Mouse (Mus musculus) heart, embryonic 10.5 days (tissue): ENCODE results near the gene Hsd3b2. TPM values are rescaled to one million over a fixed set of nuclear protein-coding genes. Genes with fewer than 3 reads are reported as not detected.
"Not testable (repeated sequence)": the region's sequence is repeated elsewhere in the genome, so short reads cannot be mapped to it uniquely, and the experiment has no call there.

Experiments used
- DNase-seq: peaks from one replicate; pipeline ENCODE4 v3.0.0-alpha.2; 2017; ENCODE audit warnings: low spot score
- H3K27ac ChIP-seq: fragments of 300-500 bp; sonication (generic); 2 replicates; pipeline ENCODE4 v1.5.1; 2016; ENCODE audit warnings: mild to moderate bottlenecking
- H3K27me3 ChIP-seq: fragments of 300-500 bp; sonication (generic); 2 replicates; pipeline ENCODE4 v1.6.1; 2016; ENCODE audit warnings: mild to moderate bottlenecking; ENCODE audit not compliant: poor library complexity, insufficient read depth, severe bottlenecking
- H3K36me3 ChIP-seq: fragments of 300-500 bp; sonication (generic); 2 replicates; pipeline ENCODE4 v1.6.1; 2016; ENCODE audit warnings: mild to moderate bottlenecking, moderate library complexity
- H3K4me1 ChIP-seq: fragments of 300-500 bp; sonication (generic); 2 replicates; pipeline ENCODE4 v1.6.1; 2016; ENCODE audit warnings: mild to moderate bottlenecking
- H3K4me3 ChIP-seq: fragments of 300-500 bp; sonication (generic); 2 replicates; pipeline ENCODE4 v1.5.1; 2016; ENCODE audit warnings: mild to moderate bottlenecking, moderate library complexity
- H3K9me3 ChIP-seq: fragments of 300-500 bp; sonication (generic); 2 replicates; pipeline ENCODE4 v1.6.1; 2016; ENCODE audit warnings: mild to moderate bottlenecking, moderate library complexity
- WGBS: fragments of 180-500 bp; shearing (Covaris S2); methylation state at CpG from one replicate; pipeline ENCODE4 v1.1.7; 2016; 5-methylcytosine and 5-hydroxymethylcytosine counted together
- polyA plus RNA-seq: library from polyadenylated mRNA; unstranded; fragments of >200 nt; fragmentation: Nextera tagmentation; extraction: Ambion mirVana; gene quantifications from 2 replicates; pipeline ENCODE4 v1.2.1, GENCODE M21; 2016

Hsd3b2 gene
- 0.05 TPM in 1 of 2 replicates, not detected in the other for polyA plus RNA-seq

GRCm38 (mm10) chr3:98724376-98724775 is at the start of gene Hsd3b2:
TSS of gene Hsd3b2 (minus strand) at chr3:98724543.
- DNase-seq, result no peak
- 64% methylated on average over 1 of the region's 1 CpGs for WGBS
- Histone ChIP-seq H3K9me3 (no peaks in the 10 kb centered on the region), H3K4me1 (no peaks in the 10 kb centered on the region), H3K4me3 (no peak within 1 kb of the TSS), H3K27ac (no peak within 1 kb of the TSS), H3K27me3 (no peaks in the 10 kb centered on the region), H3K36me3 (no peaks in the 10 kb centered on the region)

GRCm38 (mm10) chr3:98764155-98764554 is 39.8 kb upstream of the Hsd3b2 start:
- Histone ChIP-seq H3K4me1 (no peaks in the 10 kb centered on the region), H3K36me3 (no peaks in the 10 kb centered on the region), H3K4me3 (no peak overlapping the region), H3K27ac (no peak overlapping the region), H3K27me3 (no peaks in the 10 kb centered on the region), H3K9me3 (no peaks in the 10 kb centered on the region)
- DNase-seq, result no peak

DNA sequence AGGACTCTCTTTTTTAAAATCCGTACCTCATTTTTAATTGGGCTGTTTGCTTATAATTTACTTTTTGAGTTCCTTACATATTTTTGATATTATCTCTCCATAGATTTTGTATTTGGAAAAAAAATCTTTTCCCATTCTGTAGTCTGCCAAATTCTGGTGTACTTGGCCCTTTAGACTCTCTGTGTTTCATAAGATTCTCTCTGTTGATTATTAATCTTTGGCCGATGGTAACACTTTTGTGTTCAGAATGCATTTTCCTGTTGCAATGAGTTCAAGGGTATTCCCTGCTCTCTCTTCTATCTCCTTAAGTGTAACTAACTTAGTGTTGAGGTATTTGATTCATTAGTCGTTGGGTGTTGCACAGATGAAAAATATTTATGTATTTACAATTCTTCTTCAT is 32.5 kb upstream of the Hsd3b2 start:
- H3K27me3 ChIP-seq, result no peaks in the 10 kb centered on the region
- DNase-seq, result no peak
- H3K36me3 ChIP-seq, result no peaks in the 10 kb centered on the region
- H3K9me3 ChIP-seq, result no peaks in the 10 kb centered on the region
- no peak overlapping the region for H3K4me3 ChIP-seq
- no peaks in the 10 kb centered on the region for H3K4me1 ChIP-seq
- WGBS, result 80% methylated on average over 3 of the region's 3 CpGs
- H3K27ac ChIP-seq, result no peak overlapping the region

DNA sequence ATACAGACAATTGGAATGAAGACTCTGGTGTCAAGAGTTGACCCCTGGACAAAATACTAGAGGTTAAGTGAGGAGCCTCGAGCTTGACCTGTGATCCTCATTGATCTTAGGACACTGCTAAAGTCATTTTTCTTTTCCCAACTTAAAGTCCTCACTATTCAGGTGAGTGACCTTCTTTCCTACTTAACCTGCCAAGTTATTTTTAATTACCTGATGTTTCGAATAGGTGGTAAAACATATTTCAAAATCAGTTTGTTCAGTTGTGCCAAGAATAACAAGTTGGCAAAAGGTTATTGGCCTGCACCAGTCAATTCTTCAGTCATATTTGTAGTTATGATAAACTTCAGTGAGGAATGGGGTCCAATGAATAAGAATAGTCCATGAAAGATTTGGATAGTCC is 27.8 kb upstream of the Hsd3b2 start:
- Histone ChIP-seq H3K36me3 (no peaks in the 10 kb centered on the region), H3K4me3 (no peak overlapping the region), H3K27ac (no peak overlapping the region), H3K9me3 (no peaks in the 10 kb centered on the region), H3K27me3 (no peaks in the 10 kb centered on the region), H3K4me1 (no peaks in the 10 kb centered on the region)
- DNase-seq, result no peak
- WGBS, result 72% methylated on average over 2 of the region's 2 CpGs

DNA sequence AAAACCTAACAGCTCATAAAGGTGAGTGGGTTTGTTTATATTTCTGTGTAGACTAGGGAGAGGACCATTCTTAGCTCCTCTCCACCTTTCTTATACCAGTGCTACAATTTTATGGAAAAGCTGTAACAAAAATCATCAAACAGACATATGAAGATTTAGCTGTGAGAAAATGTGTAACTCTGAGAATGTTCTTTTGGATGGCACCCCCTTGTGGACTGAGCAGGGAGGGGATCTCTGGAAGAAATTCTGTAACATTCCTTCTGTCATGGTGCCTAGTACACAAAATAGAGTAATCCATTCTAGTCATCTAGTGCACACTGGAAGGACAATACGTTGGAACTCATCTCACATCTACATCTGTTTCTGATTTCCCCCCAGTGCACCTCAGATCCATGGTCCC is 16.7 kb upstream of the Hsd3b2 start:
- not testable (repeated sequence) for H3K36me3 ChIP-seq, H3K27ac ChIP-seq, DNase-seq, H3K4me3 ChIP-seq, H3K27me3 ChIP-seq, H3K9me3 ChIP-seq, H3K4me1 ChIP-seq
- WGBS, result 71% methylated on average over 1 of the region's 1 CpGs

GRCm38 (mm10) chr3:98734340-98734739 is 10.0 kb upstream of the Hsd3b2 start:
- Histone ChIP-seq H3K4me1 (no peaks in the 10 kb centered on the region), H3K27me3 (no peaks in the 10 kb centered on the region), H3K4me3 (no peak overlapping the region), H3K9me3 (no peaks in the 10 kb centered on the region), H3K36me3 (no peaks in the 10 kb centered on the region), H3K27ac (no peak overlapping the region)
- whole genome bisulfite sequencing, result 71% methylated on average over 4 of the region's 4 CpGs
- DNase-seq, result no peak

- DNase-seq, result no peak
- Histone ChIP-seq H3K9me3 (no peaks in the 10 kb centered on the region), H3K4me3 (no peak overlapping the region), H3K27ac (no peak overlapping the region), H3K4me1 (no peaks in the 10 kb centered on the region), H3K36me3 (no peaks in the 10 kb centered on the region), H3K27me3 (no peaks in the 10 kb centered on the region)
- WGBS, result 83% methylated on average over 2 of the region's 2 CpGs
These were observed 9.4 kb upstream of the Hsd3b2 start for GRCm38 (mm10) chr3:98733724-98734123.

DNA sequence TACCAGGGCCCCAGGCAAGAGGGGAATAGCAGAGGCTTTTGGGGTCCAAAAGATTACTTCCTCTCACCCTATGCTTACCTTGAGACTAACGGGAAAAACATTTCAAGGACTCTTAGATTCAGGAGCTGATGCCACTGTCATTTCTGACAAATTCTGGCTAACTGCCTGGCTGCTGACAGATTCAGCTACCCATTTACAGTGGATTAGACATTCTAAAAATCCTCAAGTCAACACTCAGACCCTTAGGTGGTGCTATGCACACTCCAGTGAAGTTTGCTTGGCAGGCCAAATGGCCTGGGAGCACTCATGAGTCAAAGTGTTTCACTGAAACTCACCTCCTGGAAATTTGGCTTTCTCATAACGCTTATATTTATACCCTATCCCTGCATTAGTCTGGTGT is 1.9 kb upstream of the Hsd3b2 start:
- no peaks in the 10 kb centered on the region for H3K36me3 ChIP-seq
- H3K27ac ChIP-seq, result no peak overlapping the region
- H3K27me3 ChIP-seq, result no peaks in the 10 kb centered on the region
- H3K4me1 ChIP-seq, result no peaks in the 10 kb centered on the region
- H3K9me3 ChIP-seq, result no peaks in the 10 kb centered on the region
- DNase-seq, result no peak
- no peak overlapping the region for H3K4me3 ChIP-seq
- 71% methylated on average over 2 of the region's 2 CpGs for WGBS

- no peak for DNase-seq
These were observed 3.6 kb downstream of the Hsd3b2 start for GRCm38 (mm10) chr3:98720740-98721139.

DNA sequence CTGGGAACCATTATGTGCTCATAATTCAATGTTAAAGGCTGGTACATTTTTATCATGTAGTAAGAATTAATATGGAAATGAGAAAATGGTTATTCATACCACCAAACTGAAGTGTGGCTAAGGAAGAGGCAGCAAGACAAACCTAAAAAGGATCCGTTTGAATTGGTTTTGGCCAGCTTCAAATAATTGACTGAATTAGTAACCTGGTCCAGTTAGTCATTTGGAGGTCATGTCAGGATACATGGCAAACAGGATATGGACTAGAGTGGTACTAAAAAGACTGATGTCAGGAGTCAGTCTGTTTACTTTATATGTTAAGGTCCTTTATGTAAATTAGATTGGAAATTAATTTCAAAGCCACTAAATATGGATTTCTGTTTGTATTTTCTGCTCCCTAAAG is 41.9 kb downstream of the Hsd3b2 start:
- no peak overlapping the region for H3K4me3 ChIP-seq
- DNase-seq, result no peak
- no peaks in the 10 kb centered on the region for H3K9me3 ChIP-seq
- 73% methylated on average over 1 of the region's 1 CpGs for WGBS
- H3K27ac ChIP-seq, result no peak overlapping the region
- no peaks in the 10 kb centered on the region for H3K4me1 ChIP-seq
- H3K27me3 ChIP-seq, result no peaks in the 10 kb centered on the region
- no peaks in the 10 kb centered on the region for H3K36me3 ChIP-seq

More at GRCm38 (mm10) chr3:98720740-98721139, 3.6 kb downstream of the Hsd3b2 start:
- H3K27ac ChIP-seq, result no peak overlapping the region
- H3K4me3 ChIP-seq, result no peak overlapping the region
- no peaks in the 10 kb centered on the region for H3K27me3 ChIP-seq
- H3K4me1 ChIP-seq, result no peaks in the 10 kb centered on the region
- H3K36me3 ChIP-seq, result no peaks in the 10 kb centered on the region
- H3K9me3 ChIP-seq, result no peaks in the 10 kb centered on the region

DNA sequence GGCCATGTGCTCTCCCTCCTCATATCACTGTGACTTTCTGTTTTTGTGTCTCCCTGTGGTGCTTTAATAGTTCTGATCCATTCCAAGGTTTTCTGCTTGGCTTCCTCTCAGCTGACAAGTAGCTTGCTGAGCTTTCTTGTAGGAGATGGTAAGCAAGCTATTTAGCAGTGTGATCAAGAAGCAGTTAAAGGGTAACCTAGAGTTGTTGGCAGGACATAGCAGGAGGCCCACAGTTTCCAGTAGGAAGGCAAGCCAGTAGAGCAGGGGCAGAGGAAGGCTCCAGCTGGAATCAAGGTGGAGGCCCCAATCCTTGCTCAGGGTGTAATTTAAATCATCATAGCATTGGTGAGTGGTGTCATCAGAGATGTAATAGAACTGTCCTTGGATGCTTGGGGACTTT is 43.6 kb downstream of the Hsd3b2 start:
- H3K4me3 ChIP-seq, result no peak overlapping the region
- no peaks in the 10 kb centered on the region for H3K4me1 ChIP-seq
- no peaks in the 10 kb centered on the region for H3K27me3 ChIP-seq
- H3K36me3 ChIP-seq, result no peaks in the 10 kb centered on the region
- DNase-seq, result no peak
- H3K9me3 ChIP-seq, result no peaks in the 10 kb centered on the region
- no peak overlapping the region for H3K27ac ChIP-seq

Other genes with a start within 250 kb of the Hsd3b2 start
- gene Hsd3b4, start 214.0 kb downstream of the Hsd3b2 start, polyA plus RNA-seq, result 0.09 TPM in 1 of 2 replicates, not detected in the other
- gene Gm10681, start 135.7 kb downstream of the Hsd3b2 start, polyA plus RNA-seq, result 0.09 TPM in 1 of 2 replicates, not detected in the other
- gene Hsd3b5, start 94.3 kb downstream of the Hsd3b2 start, polyA plus RNA-seq, result not detected in 2 replicates
- gene Hsd3b3, start 38.6 kb upstream of the Hsd3b2 start, polyA plus RNA-seq, result 0.18 TPM in 1 of 2 replicates, not detected in the other
- 24.1 and 37.3 TPM in 2 replicates for gene Hsd3b6, start 89.9 kb upstream of the Hsd3b2 start, polyA plus RNA-seq
- 0.70 and 2.3 TPM in 2 replicates for gene Hsd3b1, start 135.3 kb upstream of the Hsd3b2 start, polyA plus RNA-seq
- 0.16 TPM in 1 of 2 replicates, not detected in the other for gene Hao2, start 168.7 kb upstream of the Hsd3b2 start, polyA plus RNA-seq